Mouse (Mus musculus) thymus, adult 2 months (tissue): ENCODE measurements around the gene Pacs2. TPM values are rescaled to one million over a fixed set of nuclear protein-coding genes. Genes with fewer than 3 reads are reported as not detected.

Experiments
- DNase-seq: peaks from one replicate; pipeline ENCODE4 v3.0.0; 2021
- H3K27ac ChIP-seq: fragments of 200-500 bp; 2 replicates; pipeline ENCODE4 v1.5.1; 2012; ENCODE audit warnings: low read length, control low read depth; ENCODE audit not compliant: control insufficient read depth, insufficient read depth
- H3K27me3 ChIP-seq: fragments of 200-500 bp; 2 replicates; pipeline ENCODE4 v1.6.1; 2012; ENCODE audit warnings: mild to moderate bottlenecking, low read length, moderate library complexity, mixed read lengths; ENCODE audit not compliant: control insufficient read depth, insufficient read depth
- H3K36me3 ChIP-seq: fragments of 200-500 bp; 2 replicates; pipeline ENCODE4 v1.6.1; 2012; ENCODE audit warnings: mild to moderate bottlenecking, low read length, moderate library complexity; ENCODE audit not compliant: control insufficient read depth, insufficient read depth
- H3K4me1 ChIP-seq: fragments of 200-500 bp; replicated peaks from 2 replicates; pipeline ENCODE4 v1.6.1; 2012; ENCODE audit warnings: low read length; ENCODE audit not compliant: control insufficient read depth, insufficient read depth
- H3K4me3 ChIP-seq: fragments of 200-500 bp; 2 replicates; pipeline ENCODE4 v1.5.1; 2012; ENCODE audit warnings: mild to moderate bottlenecking, low read length, control low read depth, moderate library complexity; ENCODE audit not compliant: control insufficient read depth, insufficient read depth
- CTCF ChIP-seq: fragments of 200-500 bp; IDR thresholded peaks from 2 replicates; pipeline ENCODE4 v1.5.1; 2012; ENCODE audit warnings: mild to moderate bottlenecking, control low read depth, low read length, moderate library complexity, borderline replicate concordance; ENCODE audit not compliant: control insufficient read depth, poor library complexity, insufficient read depth; ENCODE audit errors: extremely low read depth
- POLR2A ChIP-seq: fragments of 200-500 bp; IDR thresholded peaks from 2 replicates; pipeline ENCODE4 v1.6.1; 2012; ENCODE audit warnings: mild to moderate bottlenecking, low read length, control low read depth, moderate library complexity; ENCODE audit not compliant: control insufficient read depth, poor library complexity, insufficient read depth; ENCODE audit errors: extremely low read depth
- WGBS: fragments of 180-500 bp; shearing (Covaris S2); methylation state at CpG from one replicate; pipeline ENCODE4 v1.1.7; 2018; 5-methylcytosine and 5-hydroxymethylcytosine counted together
- polyA plus RNA-seq: library from polyadenylated mRNA; depleted of rRNA; stranded (reverse); fragments of >200 nt; gene quantifications from 2 replicates; pipeline ENCODE4 v1.2.3, GENCODE M21; 2012

Gene Pacs2
- polyA plus RNA-seq, 1 experiment, result 60.3 TPM

GRCm38 (mm10) chr12:113035093-113035492, 20.8 kb downstream of the Pacs2 start:
- Histone ChIP-seq H3K4me1 (peaks cover 14% of the 10 kb centered on the region), H3K27me3 (no peaks in the 10 kb centered on the region), H3K36me3 (no peaks in the 10 kb centered on the region), H3K27ac (no peak overlapping the region), H3K4me3 (no peak overlapping the region)
- no peak for DNase-seq
- WGBS, result 97% methylated on average over 2 of the region's 2 CpGs
- TF ChIP-seq POLR2A (no peak), CTCF (no peak)

- WGBS, result 97% methylated on average over 4 of the region's 4 CpGs
- DNase-seq, result no peak
These were observed 22.7 kb downstream of the Pacs2 start for GRCm38 (mm10) chr12:113036996-113037395.

GRCm38 (mm10) chr12:113038414-113038813, 24.1 kb downstream of the Pacs2 start:
- no peak overlapping the region for H3K4me3 ChIP-seq
- TF ChIP-seq CTCF (no peak), POLR2A (no peak)
- peaks cover 16% of the 10 kb centered on the region for H3K4me1 ChIP-seq
- no peak overlapping the region for H3K27ac ChIP-seq
- no peaks in the 10 kb centered on the region for H3K36me3 ChIP-seq
- WGBS, result 95% methylated on average over 4 of the region's 4 CpGs
- no peak for DNase-seq
- H3K27me3 ChIP-seq, result no peaks in the 10 kb centered on the region

More at GRCm38 (mm10) chr12:113036996-113037395, 22.7 kb downstream of the Pacs2 start:
- TF ChIP-seq CTCF (no peak), POLR2A (no peak)
- no peaks in the 10 kb centered on the region for H3K36me3 ChIP-seq
- H3K4me1 ChIP-seq, result peaks cover 14% of the 10 kb centered on the region
- H3K27ac ChIP-seq, result no peak overlapping the region
- no peak overlapping the region for H3K4me3 ChIP-seq
- H3K27me3 ChIP-seq, result no peaks in the 10 kb centered on the region

- WGBS, result 55% methylated on average over 15 of the region's 15 CpGs
- no peak for TF ChIP-seq POLR2A
- TF ChIP-seq CTCF, result no peak
- peak overlapping the region; percentile 8 for H3K27ac ChIP-seq
- H3K27me3 ChIP-seq, result no peaks in the 10 kb centered on the region
- peaks cover 48% of the 10 kb centered on the region for H3K4me1 ChIP-seq
- no peaks in the 10 kb centered on the region for H3K36me3 ChIP-seq
- no peak overlapping the region for H3K4me3 ChIP-seq
- DNase-seq, result no peak
These were observed 27.5 kb downstream of the Pacs2 start for GRCm38 (mm10) chr12:113041481-113042439.

GRCm38 (mm10) chr12:113042543-113042942, 28.2 kb downstream of the Pacs2 start:
- peaks cover 56% of the 10 kb centered on the region for H3K4me1 ChIP-seq
- H3K36me3 ChIP-seq, result no peaks in the 10 kb centered on the region
- H3K4me3 ChIP-seq, result no peak overlapping the region
- 50% methylated on average over 2 of the region's 2 CpGs for WGBS
- TF ChIP-seq POLR2A, result no peak
- no peak for TF ChIP-seq CTCF
- DNase-seq, result no peak
- H3K27me3 ChIP-seq, result no peaks in the 10 kb centered on the region
- no peak overlapping the region for H3K27ac ChIP-seq

GRCm38 (mm10) chr12:113044916-113045677, 30.8 kb downstream of the Pacs2 start:
- no peaks in the 10 kb centered on the region for H3K36me3 ChIP-seq
- 62% methylated on average over 3 of the region's 3 CpGs for WGBS
- H3K4me3 ChIP-seq, result no peak overlapping the region
- TF ChIP-seq CTCF (no peak), POLR2A (no peak)
- peaks cover 78% of the 10 kb centered on the region for H3K4me1 ChIP-seq
- H3K27me3 ChIP-seq, result no peaks in the 10 kb centered on the region
- peak overlapping the region; percentile 70 for H3K27ac ChIP-seq
- DNase-seq, result peak; percentile 46
